Mouse (Mus musculus) intestine, embryonic 14.5 days (tissue): Measurements from ENCODE around the gene Rspo3. TPM values are rescaled to one million over a fixed set of nuclear protein-coding genes. Genes with fewer than 3 reads are reported as not detected.

Experiments
- ATAC-seq: fragments of 200-750 bp; cut with Nextera tagmentation; replicated peaks from 2 replicates; pipeline ENCODE4 v1.8.0; 2017; ENCODE audit warnings: low read depth, moderate number of reproducible peaks, moderate TSS enrichment, moderate library complexity; ENCODE audit not compliant: low FRiP score, low TSS enrichment
- DNase-seq: peaks from one replicate; pipeline ENCODE4 v3.0.0-alpha.2; 2018; ENCODE audit warnings: low spot score
- H3K27ac ChIP-seq: fragments of 300-500 bp; sonication (generic); 2 replicates; pipeline ENCODE4 v1.5.1; 2014; ENCODE audit warnings: low read depth, mild to moderate bottlenecking, control low read depth
- H3K27me3 ChIP-seq: fragments of 300-500 bp; sonication (generic); replicated peaks from 2 replicates; pipeline ENCODE4 v1.6.1; 2014; ENCODE audit warnings: low read length, control low read depth; ENCODE audit not compliant: control insufficient read depth, insufficient read depth
- H3K36me3 ChIP-seq: fragments of 300-500 bp; sonication (generic); 2 replicates; pipeline ENCODE4 v1.6.1; 2014; ENCODE audit warnings: low read length, control low read depth; ENCODE audit not compliant: control insufficient read depth, insufficient read depth
- H3K4me1 ChIP-seq: fragments of 300-500 bp; sonication (generic); replicated peaks from 2 replicates; pipeline ENCODE4 v1.6.1; 2014; ENCODE audit warnings: low read length, control low read depth, mixed read lengths; ENCODE audit not compliant: control insufficient read depth, insufficient read depth
- H3K4me2 ChIP-seq: fragments of 300-500 bp; sonication (generic); 2 replicates; pipeline ENCODE4 v1.6.1; 2014; ENCODE audit warnings: low read length
- H3K4me3 ChIP-seq: fragments of 300-500 bp; sonication (generic); 2 replicates; pipeline ENCODE4 v1.5.1; 2014; ENCODE audit warnings: low read depth, low read length, control low read depth, mixed read lengths
- H3K9ac ChIP-seq: fragments of 300-500 bp; sonication (generic); 2 replicates; pipeline ENCODE4 v1.6.1; 2014; ENCODE audit warnings: mild to moderate bottlenecking, low read length
- H3K9me3 ChIP-seq: fragments of 300-500 bp; sonication (generic); 2 replicates; pipeline ENCODE4 v1.6.1; 2016; ENCODE audit warnings: low read length, control low read depth; ENCODE audit not compliant: control insufficient read depth
- WGBS: fragments of 180-500 bp; shearing (Covaris S2); extraction: QIAGEN DNeasy Blood & Tissue Kit; methylation state at CpG from one replicate; pipeline ENCODE4 v1.1.7; 2014; 5-methylcytosine and 5-hydroxymethylcytosine counted together
- polyA plus RNA-seq: library from polyadenylated mRNA; unstranded; fragments of >200 nt; fragmentation: Nextera tagmentation; extraction: Ambion mirVana; gene quantifications from 2 replicates; pipeline ENCODE4 v1.2.1, GENCODE M21; 2014

Rspo3 gene
- polyA plus RNA-seq, 1 experiment from 2014 or later = 20.6 TPM

GRCm38 (mm10) chr10:29402656-29403268, 132.9 kb downstream of the Rspo3 start:
- H3K4me3 ChIP-seq = no peak overlapping the region
- DNase-seq = no peak
- no peak overlapping the region for H3K9ac ChIP-seq
- peak overlapping the region; percentile 18; the same call in 1 of the 2 replicates for H3K4me2 ChIP-seq
- H3K27me3 ChIP-seq = no peaks in the 10 kb centered on the region
- no peaks in the 10 kb centered on the region for H3K9me3 ChIP-seq
- WGBS = 42% methylated on average over 8 of the region's 8 CpGs
- ATAC-seq = no peak
- no peaks in the 10 kb centered on the region for H3K36me3 ChIP-seq
- H3K27ac ChIP-seq = no peak overlapping the region
- H3K4me1 ChIP-seq = no peaks in the 10 kb centered on the region

Other genes starting within 250 kb of the Rspo3 start
- 27.5 and 30.2 TPM in 2 replicates for gene Echdc1, start 222.7 kb downstream of the Rspo3 start, polyA plus RNA-seq
- gene Rnf146, start 173.4 kb downstream of the Rspo3 start, polyA plus RNA-seq = 35.8 and 41.4 TPM in 2 replicates